Mouse (Mus musculus): Measurements from ENCODE around the gene Prdx1. TPM values are rescaled to one million over a fixed set of nuclear protein-coding genes. Genes with fewer than 3 reads are reported as not detected.

Prdx1 gene
- polyA plus RNA-seq, 1 experiment = 249 TPM

DNA sequence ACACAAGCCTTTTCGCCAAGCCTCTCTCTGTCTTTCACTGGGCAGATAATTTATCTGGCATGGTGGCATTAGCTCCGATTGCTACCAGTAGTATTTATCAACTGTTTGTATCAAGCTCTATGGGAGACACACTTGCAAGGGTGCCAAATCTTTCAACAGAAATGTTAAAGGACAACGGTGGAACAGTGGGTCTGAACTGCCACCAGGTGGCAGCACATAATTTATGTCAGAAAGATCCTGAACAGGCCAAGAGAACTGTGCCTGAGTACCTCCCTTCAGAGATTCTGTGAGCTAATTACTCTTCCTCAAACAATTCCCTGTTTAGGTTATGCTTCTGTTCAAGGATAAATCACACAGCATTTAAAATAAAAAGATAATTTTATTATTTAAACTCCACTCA lies 34.1 kb downstream of the Prdx1 start:
- H3K4me1 ChIP-seq (ENCODE audit: control insufficient read depth, insufficient read depth, low read length) = peaks cover 2% of the 10 kb centered on the region; the same call in 1 of the 2 replicates
- no peak overlapping the region for H3K4me3 ChIP-seq (ENCODE audit: insufficient read depth, low read length)
- TF ChIP-seq CTCF (IDR thresholded peaks at IDR 0.05; ENCODE audit: extremely low read depth, insufficient read depth, low read length) (peak; percentile 82), POLR2A (IDR thresholded peaks at IDR 0.05; ENCODE audit: extremely low read depth, insufficient read depth, low read length) (no peak)
- H3K27ac ChIP-seq (ENCODE audit: insufficient read depth, low read length) = no peak overlapping the region

DNA sequence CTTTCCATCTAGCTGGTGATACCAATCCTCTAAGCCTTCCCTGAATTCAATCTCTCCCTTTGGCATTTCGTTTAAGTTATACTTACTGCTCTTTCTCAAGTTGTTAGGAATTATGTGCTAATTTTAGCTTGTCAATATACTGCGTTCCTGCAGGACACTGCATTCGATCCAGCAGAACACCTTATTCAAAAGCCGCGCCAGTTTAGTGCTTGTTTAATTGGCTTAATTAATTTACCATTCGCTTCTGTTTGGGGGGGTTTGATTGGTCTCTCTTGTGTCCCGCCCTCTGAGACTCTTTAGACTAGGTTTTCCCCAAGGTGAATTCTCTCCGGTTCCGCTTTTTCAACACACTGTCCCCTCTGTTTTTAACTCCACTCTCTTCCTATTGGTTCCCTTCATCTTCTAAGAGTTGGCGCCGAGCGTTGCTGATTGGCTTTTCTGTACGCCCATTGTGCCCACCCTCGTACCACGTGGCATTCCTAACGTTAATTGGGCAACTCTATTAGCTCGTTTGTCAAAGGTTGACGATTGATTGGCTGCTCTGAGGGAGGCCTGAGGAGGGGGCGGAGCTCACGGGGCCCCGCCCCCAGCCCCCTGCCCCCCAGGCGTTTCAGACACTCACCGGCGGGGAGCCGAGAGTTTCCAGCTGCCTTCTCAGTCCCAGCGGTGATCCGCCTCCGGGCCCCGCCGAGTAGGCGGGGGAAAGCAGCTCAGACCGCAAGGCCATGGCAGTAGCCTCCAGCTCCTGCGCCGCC lies 35.2 kb downstream of the Prdx1 start, which contains the start of gene Tesk2:
Tesk2 (plus strand) TSS at position 606 of the 755 bp plus-strand sequence.
- Histone ChIP-seq H3K27ac (ENCODE audit: insufficient read depth, low read length) (no peak within 1 kb of the TSS), H3K4me1 (ENCODE audit: control insufficient read depth, insufficient read depth, low read length) (peaks cover 2% of the 10 kb centered on the region; the same call in 1 of the 2 replicates)
- no peak for TF ChIP-seq CTCF (IDR thresholded peaks at IDR 0.05; ENCODE audit: extremely low read depth, insufficient read depth, low read length)
- peak; percentile 61; the same call in 1 of the 2 replicates for TF ChIP-seq POLR2A (IDR thresholded peaks at IDR 0.05; ENCODE audit: extremely low read depth, insufficient read depth, low read length)

DNA sequence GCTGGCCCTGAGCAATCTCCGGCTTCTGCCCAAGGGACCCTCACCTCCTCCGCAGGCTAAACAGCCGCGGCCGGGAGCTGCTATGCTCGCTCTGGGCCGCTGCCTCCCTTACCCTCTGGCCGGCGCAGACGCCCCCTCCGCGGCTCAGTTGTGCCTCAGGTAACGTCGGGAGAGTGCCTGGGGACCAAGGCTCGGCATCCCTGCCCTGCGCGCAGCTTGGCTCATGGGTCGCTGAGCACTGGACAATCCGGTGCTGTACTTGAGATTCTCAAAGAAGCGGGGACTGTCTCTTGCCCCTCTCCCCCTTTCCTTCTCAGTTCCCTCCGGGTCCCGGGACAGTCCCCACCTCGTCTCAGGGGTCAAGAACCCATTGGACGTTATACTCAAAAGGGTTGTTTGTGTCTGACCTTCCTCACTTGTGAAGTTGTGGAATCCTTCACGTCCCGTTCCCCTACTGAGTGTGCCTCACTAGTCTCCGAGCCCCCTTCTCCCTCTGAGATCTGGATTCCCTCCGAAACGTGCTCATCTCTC lies 35.8 kb downstream of the Prdx1 start:
- H3K27ac ChIP-seq (ENCODE audit: insufficient read depth, low read length) = no peak overlapping the region
- H3K4me1 ChIP-seq (ENCODE audit: control insufficient read depth, insufficient read depth, low read length) = peaks cover 2% of the 10 kb centered on the region; the same call in 1 of the 2 replicates
- TF ChIP-seq CTCF (IDR thresholded peaks at IDR 0.05; ENCODE audit: extremely low read depth, insufficient read depth, low read length) (no peak), POLR2A (IDR thresholded peaks at IDR 0.05; ENCODE audit: extremely low read depth, insufficient read depth, low read length) (no peak)

More for the DNA sequence above, 35.2 kb downstream of the Prdx1 start, which contains the start of gene Tesk2:
- peak within 1 kb of the TSS; percentile 63 for H3K4me3 ChIP-seq (ENCODE audit: insufficient read depth, low read length)

DNA sequence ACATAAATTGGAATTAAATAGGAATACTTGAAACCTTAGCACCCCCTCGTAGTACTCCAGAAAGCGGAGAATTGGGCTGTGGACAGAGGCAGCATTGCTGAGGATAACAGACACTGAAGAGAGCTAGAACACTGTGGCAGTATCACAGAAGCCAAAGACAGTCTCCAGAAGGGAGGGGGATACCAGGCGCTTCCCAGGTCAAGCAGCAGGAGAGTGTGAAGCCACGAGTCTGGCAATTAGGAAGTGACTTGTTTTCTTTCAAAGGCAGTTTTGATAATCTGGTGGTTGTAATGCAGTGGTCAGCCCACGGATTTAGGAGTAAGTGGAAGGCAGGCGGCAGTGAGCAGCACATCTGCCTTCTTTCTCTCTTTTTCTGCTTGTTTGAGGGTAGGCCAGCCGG lies 36.9 kb downstream of the Prdx1 start:
- TF ChIP-seq POLR2A (IDR thresholded peaks at IDR 0.05; ENCODE audit: extremely low read depth, insufficient read depth, low read length) = no peak
- no peak for TF ChIP-seq CTCF (IDR thresholded peaks at IDR 0.05; ENCODE audit: extremely low read depth, insufficient read depth, low read length)
- peaks cover 2% of the 10 kb centered on the region; the same call in 1 of the 2 replicates for H3K4me1 ChIP-seq (ENCODE audit: control insufficient read depth, insufficient read depth, low read length)
- H3K4me3 ChIP-seq (ENCODE audit: insufficient read depth, low read length) = peak overlapping the region; percentile 63; the same call in 1 of the 2 replicates
- no peak overlapping the region for H3K27ac ChIP-seq (ENCODE audit: insufficient read depth, low read length)

More for the DNA sequence above, 35.8 kb downstream of the Prdx1 start:
- H3K4me3 ChIP-seq (ENCODE audit: insufficient read depth, low read length) = peak overlapping the region; percentile 63

DNA sequence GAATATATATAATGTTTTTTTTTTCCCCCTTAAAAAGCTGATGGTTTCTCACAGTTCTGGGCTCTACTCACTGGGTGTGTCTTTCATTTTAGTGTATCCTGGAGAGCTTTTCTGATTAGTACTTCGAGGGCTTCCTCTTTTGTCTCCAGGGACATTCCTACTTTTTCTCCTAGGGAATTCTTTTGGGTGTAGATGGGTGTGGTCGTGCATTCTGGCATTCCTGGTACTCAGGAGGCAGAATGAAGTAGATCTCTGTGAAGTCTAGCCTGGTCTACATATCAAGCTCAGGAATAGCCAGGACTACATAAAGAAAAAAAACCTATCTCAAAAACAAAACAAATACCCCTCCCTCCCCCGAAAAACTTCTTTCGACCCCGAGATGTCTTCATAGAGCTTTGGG lies 40.1 kb downstream of the Prdx1 start:
- TF ChIP-seq POLR2A (IDR thresholded peaks at IDR 0.05; ENCODE audit: extremely low read depth, insufficient read depth, low read length) = no peak
- TF ChIP-seq CTCF (IDR thresholded peaks at IDR 0.05; ENCODE audit: extremely low read depth, insufficient read depth, low read length) = no peak
- H3K4me3 ChIP-seq (ENCODE audit: insufficient read depth, low read length) = no peak overlapping the region
- H3K4me1 ChIP-seq (ENCODE audit: control insufficient read depth, insufficient read depth, low read length) = peaks cover 2% of the 10 kb centered on the region; the same call in 1 of the 2 replicates
- no peak overlapping the region for H3K27ac ChIP-seq (ENCODE audit: insufficient read depth, low read length)

DNA sequence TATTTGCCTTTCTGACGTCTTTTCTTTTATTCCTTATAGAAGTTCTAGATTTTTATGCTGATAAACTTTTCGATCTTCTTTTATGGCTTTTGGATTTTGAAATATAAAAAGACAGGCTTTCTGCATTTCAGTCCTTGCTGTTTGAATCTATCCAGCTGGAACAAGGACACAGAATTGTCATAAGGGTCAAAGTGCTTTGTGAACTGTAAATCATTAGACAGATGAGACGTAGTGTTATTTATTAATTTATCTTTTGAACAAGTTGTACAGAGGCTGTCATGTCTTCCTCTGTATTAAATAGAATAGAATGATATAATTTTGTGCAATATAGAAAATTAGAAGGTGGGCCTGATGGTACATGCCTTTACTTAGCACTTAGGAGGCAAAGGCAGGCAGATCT lies 42.1 kb downstream of the Prdx1 start:
- Histone ChIP-seq H3K4me1 (ENCODE audit: control insufficient read depth, insufficient read depth, low read length) (no peaks in the 10 kb centered on the region), H3K4me3 (ENCODE audit: insufficient read depth, low read length) (no peak overlapping the region), H3K27ac (ENCODE audit: insufficient read depth, low read length) (no peak overlapping the region)
- TF ChIP-seq POLR2A (IDR thresholded peaks at IDR 0.05; ENCODE audit: extremely low read depth, insufficient read depth, low read length) (no peak), CTCF (IDR thresholded peaks at IDR 0.05; ENCODE audit: extremely low read depth, insufficient read depth, low read length) (no peak)

DNA sequence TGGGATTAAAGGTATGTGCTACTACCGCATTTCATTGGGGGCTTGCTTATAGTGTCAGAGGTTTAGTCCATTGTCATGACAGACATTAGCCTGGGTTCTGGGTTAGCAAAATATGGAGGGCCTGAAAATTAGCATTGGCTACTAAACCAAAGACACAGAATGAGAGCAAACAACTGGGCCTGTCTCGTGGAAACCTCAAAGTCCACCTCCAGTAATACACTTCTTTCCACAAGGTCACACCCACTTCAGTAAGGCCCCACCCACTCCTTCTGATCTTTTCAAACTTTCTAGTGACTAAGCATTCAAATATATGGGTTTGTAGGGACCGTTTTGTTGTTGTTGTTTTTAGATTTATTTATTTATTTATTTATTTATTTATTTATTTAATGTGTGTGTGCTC lies 44.2 kb downstream of the Prdx1 start:
- no peaks in the 10 kb centered on the region for H3K4me1 ChIP-seq (ENCODE audit: control insufficient read depth, insufficient read depth, low read length)
- TF ChIP-seq CTCF (IDR thresholded peaks at IDR 0.05; ENCODE audit: extremely low read depth, insufficient read depth, low read length) (no peak), POLR2A (IDR thresholded peaks at IDR 0.05; ENCODE audit: extremely low read depth, insufficient read depth, low read length) (no peak)
- H3K27ac ChIP-seq (ENCODE audit: insufficient read depth, low read length) = no peak overlapping the region
- no peak overlapping the region for H3K4me3 ChIP-seq (ENCODE audit: insufficient read depth, low read length)

DNA sequence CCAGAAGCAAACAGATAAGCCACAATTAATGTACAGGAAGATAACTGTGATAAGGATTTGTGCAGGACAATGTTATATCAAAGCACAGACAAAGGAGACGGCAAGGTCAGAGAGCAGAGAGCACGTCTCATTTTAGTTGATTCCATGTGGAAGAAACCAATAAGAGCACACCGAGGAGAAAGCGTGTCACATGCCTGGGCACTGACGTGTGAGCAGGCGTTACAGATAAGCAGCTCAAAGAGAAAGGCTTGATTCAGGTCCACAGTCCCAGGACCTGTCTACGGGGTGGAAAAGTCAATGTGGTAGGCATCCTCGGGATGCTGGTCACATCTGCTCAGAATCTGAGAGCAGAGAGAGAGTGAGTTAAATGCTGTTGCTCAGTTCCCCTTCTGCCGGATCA lies 45.7 kb downstream of the Prdx1 start:
- H3K27ac ChIP-seq (ENCODE audit: insufficient read depth, low read length) = no peak overlapping the region
- no peak overlapping the region for H3K4me3 ChIP-seq (ENCODE audit: insufficient read depth, low read length)
- TF ChIP-seq POLR2A (IDR thresholded peaks at IDR 0.05; ENCODE audit: extremely low read depth, insufficient read depth, low read length) (no peak), CTCF (IDR thresholded peaks at IDR 0.05; ENCODE audit: extremely low read depth, insufficient read depth, low read length) (no peak)
- H3K4me1 ChIP-seq (ENCODE audit: control insufficient read depth, insufficient read depth, low read length) = no peaks in the 10 kb centered on the region

DNA sequence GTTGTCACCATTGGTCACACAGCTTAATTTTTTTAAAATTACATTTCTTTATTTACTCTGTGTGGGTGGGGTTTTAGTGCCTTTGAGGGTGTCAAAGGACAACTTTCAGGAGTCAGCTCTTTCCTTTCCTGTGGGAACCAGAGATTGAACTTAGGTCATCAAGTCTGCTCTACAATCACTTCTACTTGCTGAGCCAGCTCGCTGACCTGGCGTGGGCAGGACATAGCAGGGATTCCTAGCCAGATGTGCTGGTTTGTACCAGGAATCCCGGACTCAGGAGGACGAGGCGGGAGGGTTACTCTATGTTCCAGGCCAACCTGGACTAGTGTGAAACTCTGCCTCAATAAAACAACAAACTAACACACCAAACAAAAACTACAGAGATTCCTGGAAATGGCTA lies 47.0 kb downstream of the Prdx1 start:
- no peak overlapping the region for H3K27ac ChIP-seq (ENCODE audit: insufficient read depth, low read length)
- no peaks in the 10 kb centered on the region for H3K4me1 ChIP-seq (ENCODE audit: control insufficient read depth, insufficient read depth, low read length)
- H3K4me3 ChIP-seq (ENCODE audit: insufficient read depth, low read length) = no peak overlapping the region
- no peak for TF ChIP-seq CTCF (IDR thresholded peaks at IDR 0.05; ENCODE audit: extremely low read depth, insufficient read depth, low read length)
- no peak for TF ChIP-seq POLR2A (IDR thresholded peaks at IDR 0.05; ENCODE audit: extremely low read depth, insufficient read depth, low read length)

DNA sequence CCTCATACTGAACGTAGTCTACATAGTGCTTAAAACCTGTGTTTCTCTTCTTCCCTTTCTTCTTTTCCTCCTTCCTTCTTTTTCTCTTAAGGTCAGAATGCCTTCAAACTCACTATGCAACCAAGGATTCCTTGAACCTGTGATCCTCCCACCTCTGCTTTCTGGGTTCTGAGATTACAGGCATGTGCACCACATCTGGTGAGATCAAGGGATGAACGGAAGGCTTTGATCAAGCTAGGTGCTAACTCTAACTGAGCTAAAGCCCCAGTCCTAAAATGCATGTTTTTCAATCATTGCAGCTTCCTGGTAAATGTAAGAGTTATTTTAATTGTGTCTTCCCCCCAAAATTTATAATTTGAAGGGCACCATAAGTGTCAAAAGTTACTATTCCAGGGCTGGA lies 49.7 kb downstream of the Prdx1 start:
- TF ChIP-seq POLR2A (IDR thresholded peaks at IDR 0.05; ENCODE audit: extremely low read depth, insufficient read depth, low read length) = no peak
- TF ChIP-seq CTCF (IDR thresholded peaks at IDR 0.05; ENCODE audit: extremely low read depth, insufficient read depth, low read length) = no peak
- Histone ChIP-seq H3K4me1 (ENCODE audit: control insufficient read depth, insufficient read depth, low read length) (no peaks in the 10 kb centered on the region), H3K4me3 (ENCODE audit: insufficient read depth, low read length) (no peak overlapping the region), H3K27ac (ENCODE audit: insufficient read depth, low read length) (no peak overlapping the region)
